Mouse (Mus musculus) megakaryocyte, embryonic 14.5 days (primary cell): ENCODE data around the gene Ap1b1. TPM values are rescaled to one million over a fixed set of nuclear protein-coding genes. Genes with fewer than 3 reads are reported as not detected.
A peak's percentile ranks its signal among the peaks of the same experiment; 100 is the strongest.

Experiments used
- H3K27me3 ChIP-seq: replicated peaks from 2 replicates; pipeline ENCODE3; 2012; ENCODE audit warnings: inconsistent platforms
- H3K36me3 ChIP-seq: replicated peaks from 2 replicates; pipeline ENCODE3; 2012; ENCODE audit warnings: low read length, inconsistent platforms, mixed read lengths
- H3K4me1 ChIP-seq: 2 replicates; pipeline ENCODE4 v1.6.1; 2012; ENCODE audit warnings: inconsistent platforms
- H3K4me3 ChIP-seq: replicated peaks from 2 replicates; pipeline ENCODE3; 2012; ENCODE audit warnings: moderate library complexity, mild to moderate bottlenecking, inconsistent platforms
- H3K9me3 ChIP-seq: 2 replicates; pipeline ENCODE4 v1.6.1; 2012; ENCODE audit warnings: inconsistent platforms
- FLI1 ChIP-seq: IDR thresholded peaks from 2 replicates; pipeline ENCODE4 v1.6.1; 2012; ENCODE audit warnings: low read length, inconsistent platforms, mixed read lengths
- GATA1 ChIP-seq: IDR thresholded peaks from 3 replicates; pipeline ENCODE4 v1.6.1; 2012; ENCODE audit warnings: mixed read lengths, low read length, inconsistent platforms, borderline replicate concordance
- polyA plus RNA-seq: library from polyadenylated mRNA; stranded (reverse); fragments of >175 nt; gene quantifications from 2 replicates; pipeline ENCODE4 v1.2.3, GENCODE M21; 2012; ENCODE audit warnings: low replicate concordance; ENCODE audit not compliant: insufficient read depth

Ap1b1 gene
- 57.8 and 66.6 TPM in 2 replicates for polyA plus RNA-seq

DNA sequence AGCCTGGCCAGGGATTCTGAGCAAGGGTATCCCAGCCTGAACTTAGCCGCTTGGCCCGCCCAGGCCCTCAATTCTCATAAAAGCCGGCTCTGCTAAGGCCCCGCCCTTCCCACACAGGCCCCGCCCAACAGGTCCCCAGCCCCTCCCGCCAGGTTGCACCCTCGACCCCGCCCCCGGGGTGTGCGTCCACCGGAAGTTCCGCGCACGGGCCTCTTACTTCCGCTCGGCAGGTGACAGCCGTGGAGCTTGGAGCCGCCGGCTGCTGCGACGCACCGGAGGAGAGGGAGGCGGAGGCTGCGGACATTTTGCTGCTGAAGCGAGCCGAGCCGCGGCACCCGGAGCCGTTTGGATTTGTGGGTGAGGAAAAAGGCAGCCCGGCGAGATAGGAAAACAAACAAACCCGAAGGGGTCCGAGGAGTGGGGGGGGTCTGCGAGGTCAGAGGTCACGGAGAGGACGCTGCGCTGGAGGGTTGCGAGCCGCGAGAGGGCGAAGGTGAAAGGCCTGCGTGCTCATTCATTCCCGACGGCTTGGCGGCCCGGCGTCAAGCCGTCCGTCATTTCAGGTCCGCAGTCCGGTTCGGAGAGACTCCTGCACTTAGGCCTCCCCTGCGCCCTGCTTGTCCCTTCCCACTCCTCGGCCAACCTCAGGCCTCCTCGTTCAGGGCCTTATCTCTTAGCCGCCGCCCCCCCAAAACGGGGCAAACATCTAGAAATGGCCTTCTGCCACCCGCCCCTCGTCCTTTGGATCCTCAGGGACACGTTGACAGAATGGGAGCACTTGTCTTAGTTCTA, at the start of gene Ap1b1:
Gene Ap1b1 (plus strand): TSS at position 130 of the 792 bp plus-strand sequence.
- Histone ChIP-seq H3K9me3 (no peaks in the 10 kb centered on the region), H3K4me1 (peaks cover 77% of the 10 kb centered on the region), H3K36me3 (peaks cover 38% of the 10 kb centered on the region), H3K27me3 (peaks cover 6% of the 10 kb centered on the region), H3K4me3 (peak within 1 kb of the TSS; percentile 96)
- no peak for TF ChIP-seq GATA1
- TF ChIP-seq FLI1, result no peak

DNA sequence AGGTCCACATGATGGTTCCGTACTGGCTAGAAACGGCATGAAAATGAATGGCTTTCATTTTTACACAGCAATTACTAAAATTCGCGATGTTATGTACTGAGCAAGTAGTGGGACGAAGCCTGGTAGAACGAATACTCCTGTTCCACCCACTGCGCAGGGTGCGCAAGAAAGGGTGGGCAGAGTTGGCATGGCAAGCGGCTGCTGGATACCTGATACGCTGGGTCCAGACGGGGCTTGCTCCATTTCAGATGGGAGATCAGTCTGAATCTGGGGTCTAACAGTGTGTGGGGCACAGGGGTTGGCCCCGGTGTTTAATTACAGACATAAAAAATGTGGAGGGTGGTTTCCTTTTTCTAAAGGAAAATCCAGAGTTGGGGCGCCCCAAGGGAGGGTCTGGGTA, 40.1 kb upstream of the Ap1b1 start:
- TF ChIP-seq FLI1 (no peak), GATA1 (no peak)
- peak overlapping the region; percentile 92 for H3K4me3 ChIP-seq
- no peaks in the 10 kb centered on the region for H3K9me3 ChIP-seq
- peaks cover 88% of the 10 kb centered on the region for H3K27me3 ChIP-seq
- H3K4me1 ChIP-seq, result peaks cover 49% of the 10 kb centered on the region
- no peaks in the 10 kb centered on the region for H3K36me3 ChIP-seq

DNA sequence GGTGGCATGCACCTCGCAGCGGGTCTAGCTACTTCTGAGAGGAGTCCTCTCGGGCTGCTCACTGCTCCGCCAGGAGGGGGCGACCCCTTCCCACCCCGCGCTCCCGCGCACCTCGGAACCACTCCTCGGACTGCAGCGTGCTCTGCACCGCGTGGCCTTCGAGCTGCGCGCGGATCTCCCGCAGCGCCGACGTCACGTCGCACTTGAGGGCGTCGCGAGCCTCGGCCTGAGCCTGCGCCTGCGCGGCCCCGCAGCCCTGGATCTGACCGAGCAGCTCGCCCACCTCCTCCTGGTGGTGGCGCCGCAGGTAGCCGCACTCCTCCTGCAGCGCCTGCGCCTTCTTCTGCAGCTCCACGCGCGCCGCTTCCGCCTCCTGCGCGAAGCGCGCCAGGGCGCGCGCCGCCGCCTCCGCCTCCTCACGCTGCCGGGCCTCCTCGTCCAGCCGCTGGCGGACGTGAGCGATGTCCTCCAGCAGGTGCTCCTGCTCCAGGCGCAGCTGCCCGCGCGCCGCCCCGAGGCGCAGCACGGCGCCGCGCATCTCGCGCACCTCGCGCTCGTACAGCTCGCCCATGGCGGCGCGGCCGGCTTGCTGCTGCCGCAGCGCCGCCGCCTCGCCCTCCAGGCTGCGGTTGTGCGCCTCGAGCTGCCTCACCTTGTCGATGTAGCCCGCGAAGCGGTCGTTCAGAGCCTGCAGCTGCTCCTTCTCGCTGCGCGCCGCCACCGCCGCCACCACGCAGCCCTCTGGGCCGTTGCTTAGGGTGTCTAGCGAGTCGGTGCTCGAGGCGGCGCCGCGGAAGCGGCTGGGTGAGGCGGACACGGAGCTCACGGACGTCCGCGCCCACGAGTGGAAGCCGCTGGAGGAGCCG, 39.4 kb upstream of the Ap1b1 start:
- peak overlapping the region; percentile 92 for H3K4me3 ChIP-seq
- peaks cover 52% of the 10 kb centered on the region for H3K4me1 ChIP-seq
- H3K36me3 ChIP-seq, result no peaks in the 10 kb centered on the region
- H3K9me3 ChIP-seq, result no peaks in the 10 kb centered on the region
- TF ChIP-seq FLI1 (no peak), GATA1 (no peak)
- peaks cover 90% of the 10 kb centered on the region for H3K27me3 ChIP-seq

DNA sequence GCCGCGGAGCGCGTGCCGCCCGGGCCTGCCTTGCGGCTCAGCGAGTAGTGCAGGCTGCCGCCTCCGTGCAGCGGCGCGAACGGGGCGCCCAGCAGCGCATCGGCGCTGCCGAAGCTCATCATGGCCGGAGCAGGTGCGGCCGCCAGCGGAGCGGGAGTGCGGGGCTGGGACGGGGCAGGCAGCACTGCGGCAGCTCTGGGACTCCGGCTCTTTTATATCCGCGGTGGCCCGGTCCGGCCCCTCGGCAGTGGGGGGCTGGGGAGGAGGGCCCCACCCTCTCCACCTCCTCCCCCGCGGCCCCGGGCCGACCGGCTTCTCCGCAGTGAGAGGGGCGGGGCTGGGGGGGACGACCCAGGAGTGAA, 38.8 kb upstream of the Ap1b1 start, which contains the start of gene Nefh:
Gene Nefh (minus strand): TSS at position 252 of the 362 bp plus-strand sequence.
- H3K4me1 ChIP-seq, result peaks cover 53% of the 10 kb centered on the region
- no peaks in the 10 kb centered on the region for H3K9me3 ChIP-seq
- peaks cover 90% of the 10 kb centered on the region for H3K27me3 ChIP-seq
- TF ChIP-seq GATA1, result no peak
- no peaks in the 10 kb centered on the region for H3K36me3 ChIP-seq
- peak within 1 kb of the TSS; percentile 92 for H3K4me3 ChIP-seq

DNA sequence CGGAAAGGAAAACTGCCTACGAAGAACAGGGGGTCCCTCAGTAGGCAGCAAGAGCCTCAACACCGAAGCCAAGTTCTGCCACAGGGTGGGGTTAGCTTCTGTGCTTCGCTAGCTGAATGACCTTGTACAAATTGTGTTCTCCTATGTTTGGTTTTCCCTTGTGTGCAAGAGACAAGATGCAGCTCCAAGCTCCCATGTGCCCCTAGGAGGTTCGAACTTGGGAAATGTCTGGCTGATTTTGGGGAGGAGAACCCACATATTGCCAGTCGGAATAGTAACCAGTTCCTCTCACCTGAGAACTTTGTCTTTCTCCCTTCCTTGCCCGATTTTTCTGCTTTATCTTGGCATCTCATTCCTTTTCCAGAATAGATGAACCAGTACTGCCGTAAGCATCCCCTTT, 37.8 kb upstream of the Ap1b1 start:
- H3K4me3 ChIP-seq, result peak overlapping the region; percentile 92
- peaks cover 63% of the 10 kb centered on the region for H3K4me1 ChIP-seq
- TF ChIP-seq GATA1 (no peak), FLI1 (no peak)
- no peaks in the 10 kb centered on the region for H3K36me3 ChIP-seq
- H3K9me3 ChIP-seq, result no peaks in the 10 kb centered on the region
- peaks cover 95% of the 10 kb centered on the region for H3K27me3 ChIP-seq

DNA sequence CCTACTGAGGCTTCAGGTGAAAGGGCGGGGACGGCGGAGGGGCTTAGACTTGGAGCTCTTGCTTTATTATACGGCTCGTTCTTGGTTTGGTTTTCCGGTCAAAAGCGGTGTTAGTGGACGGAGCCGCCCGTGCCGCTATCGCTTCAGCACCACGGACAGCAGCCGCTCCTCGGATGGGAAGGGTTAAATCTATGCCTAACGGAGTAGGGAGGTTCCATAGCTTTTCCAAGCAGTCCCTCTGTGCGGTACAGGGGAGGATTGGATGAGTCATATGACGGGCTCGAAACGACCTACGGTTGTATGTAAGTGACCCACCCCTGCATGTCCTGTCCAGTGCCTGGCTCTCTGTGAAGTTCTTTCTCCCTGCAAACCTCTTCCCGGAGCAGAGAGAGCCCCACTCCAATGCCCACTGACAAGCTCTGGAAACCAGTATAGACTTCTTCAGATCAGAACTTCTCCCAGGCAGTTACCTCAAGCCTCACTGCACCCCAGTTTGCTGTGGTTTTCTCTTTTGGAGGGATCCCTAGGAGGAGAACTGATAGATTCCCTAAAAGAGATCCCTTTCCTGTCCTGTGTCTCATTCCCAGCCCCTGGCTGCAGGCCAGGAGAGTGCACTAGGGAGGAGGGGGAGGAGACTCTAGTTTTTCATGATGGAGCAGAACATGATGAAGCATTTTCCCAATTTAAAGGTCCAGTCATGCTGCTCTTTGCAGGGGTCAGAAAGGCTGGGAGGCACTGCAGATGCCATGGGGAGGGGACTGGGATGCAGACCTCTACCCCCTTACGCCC, 37.2 kb upstream of the Ap1b1 start:
- H3K4me1 ChIP-seq, result peaks cover 69% of the 10 kb centered on the region
- TF ChIP-seq FLI1, result no peak
- no peak for TF ChIP-seq GATA1
- peaks cover 95% of the 10 kb centered on the region for H3K27me3 ChIP-seq
- H3K36me3 ChIP-seq, result no peaks in the 10 kb centered on the region
- H3K9me3 ChIP-seq, result no peaks in the 10 kb centered on the region
- H3K4me3 ChIP-seq, result peak overlapping the region; percentile 92

DNA sequence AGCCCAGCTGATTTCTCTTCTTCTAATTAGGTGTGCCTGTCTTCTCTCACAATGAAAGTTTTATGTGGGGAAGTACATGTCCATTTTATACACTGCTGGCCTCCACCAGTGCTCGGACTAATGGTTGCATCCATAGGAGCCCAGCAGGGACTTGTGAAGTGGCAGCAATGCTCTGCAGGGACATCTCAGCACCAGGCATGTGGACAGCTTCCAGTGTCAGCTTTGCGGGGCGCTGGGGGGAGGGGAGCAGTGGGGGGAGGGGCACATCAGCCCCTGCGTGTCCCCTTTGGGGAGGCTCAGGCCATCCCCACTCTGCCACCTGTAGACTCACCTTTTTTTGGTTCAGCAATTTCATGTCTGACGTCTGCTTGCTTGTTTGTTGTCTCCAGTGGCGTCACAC, 33.2 kb upstream of the Ap1b1 start:
- H3K4me3 ChIP-seq, result peak overlapping the region; percentile 85
- TF ChIP-seq FLI1 (no peak), GATA1 (no peak)
- peaks cover 60% of the 10 kb centered on the region for H3K4me1 ChIP-seq
- H3K9me3 ChIP-seq, result no peaks in the 10 kb centered on the region
- H3K27me3 ChIP-seq, result peaks cover 88% of the 10 kb centered on the region
- no peaks in the 10 kb centered on the region for H3K36me3 ChIP-seq

DNA sequence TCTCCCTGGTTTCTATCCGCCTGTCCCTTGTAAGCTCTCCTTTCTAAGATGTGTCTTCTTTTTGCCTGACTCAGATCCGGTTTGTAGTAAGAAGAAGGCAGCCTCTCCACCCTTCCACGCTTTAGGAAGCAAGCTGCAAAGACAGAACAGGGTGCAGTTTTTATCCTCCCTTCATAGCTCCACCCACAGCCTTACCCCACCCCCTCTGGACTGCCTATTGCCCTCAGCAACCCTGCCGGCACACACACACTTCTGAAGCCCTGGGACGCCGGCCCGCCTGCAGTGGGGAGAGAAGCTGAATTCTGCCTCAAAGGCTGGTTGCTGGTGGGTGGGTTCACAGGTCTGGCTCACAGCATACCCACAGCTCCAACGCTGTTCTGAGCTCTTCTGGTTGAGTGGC, 32.7 kb upstream of the Ap1b1 start:
- peaks cover 55% of the 10 kb centered on the region for H3K4me1 ChIP-seq
- peaks cover 87% of the 10 kb centered on the region for H3K27me3 ChIP-seq
- TF ChIP-seq FLI1 (no peak), GATA1 (no peak)
- H3K4me3 ChIP-seq, result peak overlapping the region; percentile 85
- no peaks in the 10 kb centered on the region for H3K9me3 ChIP-seq
- H3K36me3 ChIP-seq, result no peaks in the 10 kb centered on the region

DNA sequence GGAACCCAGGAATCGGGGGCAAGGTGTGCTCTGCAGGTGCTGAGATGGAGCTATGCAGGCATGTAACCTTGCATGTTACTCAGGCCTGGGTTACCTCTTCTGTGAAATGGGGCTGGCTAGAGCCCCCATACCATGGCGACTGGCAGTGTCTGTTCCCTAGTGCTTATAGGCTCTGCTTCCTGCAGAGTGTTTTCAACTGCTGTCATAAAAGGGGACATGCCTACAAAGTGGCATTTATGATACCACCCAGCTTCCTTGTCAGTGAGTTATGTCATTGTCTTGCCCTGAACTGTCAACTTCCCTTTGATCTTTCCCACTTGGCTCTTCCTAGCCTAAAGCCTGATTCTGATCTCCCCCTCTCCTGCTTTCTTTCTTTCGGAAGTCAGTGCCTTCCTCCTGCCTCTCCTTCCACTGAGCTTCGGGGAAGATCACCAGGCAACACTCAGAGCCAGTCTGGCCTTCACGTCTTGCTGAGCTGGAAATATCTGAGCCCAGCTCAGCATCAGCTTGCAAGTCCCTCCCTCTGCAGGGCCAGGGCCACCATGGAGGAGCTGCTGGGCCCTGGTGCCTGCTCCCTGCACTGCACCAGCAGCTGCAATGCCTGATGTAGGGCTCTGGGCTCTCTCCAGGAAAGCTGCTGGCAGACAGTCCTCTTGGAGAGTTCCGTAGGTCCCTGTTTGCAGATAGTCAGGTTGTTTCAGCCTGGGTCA, 23.4 kb upstream of the Ap1b1 start:
- peaks cover 13% of the 10 kb centered on the region for H3K27me3 ChIP-seq
- H3K9me3 ChIP-seq, result no peaks in the 10 kb centered on the region
- TF ChIP-seq GATA1 (no peak), FLI1 (no peak)
- H3K4me3 ChIP-seq, result peak overlapping the region; percentile 24
- no peaks in the 10 kb centered on the region for H3K36me3 ChIP-seq
- peaks cover 84% of the 10 kb centered on the region for H3K4me1 ChIP-seq
